Mouse (Mus musculus): ENCODE results near the gene Pcmt1. TPM values are rescaled to one million over a fixed set of nuclear protein-coding genes. Genes with fewer than 3 reads are reported as not detected.
A peak's percentile ranks its signal among the peaks of the same experiment; 100 is the strongest.

Pcmt1 gene
- total RNA-seq, 2 experiments from 2014 or later, result 66.6 to 68.3 TPM

DNA sequence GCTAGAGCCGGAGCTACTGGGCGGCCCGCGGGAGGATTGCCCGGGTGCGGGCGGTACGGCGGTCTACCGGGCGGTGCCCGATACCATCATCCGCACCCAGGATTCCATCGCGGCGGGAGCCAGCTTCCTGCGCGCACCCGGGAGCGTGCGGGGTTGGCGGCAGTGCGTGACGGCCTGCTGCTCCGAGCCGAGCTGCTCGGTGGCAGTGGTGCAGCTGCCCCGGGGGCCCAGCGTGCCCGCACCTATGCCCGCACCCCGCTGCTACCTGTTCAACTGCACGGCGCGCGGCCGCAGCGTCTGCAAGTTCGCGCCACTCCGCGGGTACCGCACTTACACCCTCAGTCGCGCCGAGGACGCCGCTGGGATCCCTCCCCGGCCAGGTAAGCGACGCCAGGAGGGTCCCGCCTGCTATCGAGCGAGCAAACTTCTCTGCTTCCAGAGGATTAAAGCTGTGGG lies 90.7 kb downstream of the Pcmt1 start:
- peak; percentile 6; the same call in 1 of the 2 replicates for ATAC-seq (replicated peaks; ENCODE audit: poor library complexity)

DNA sequence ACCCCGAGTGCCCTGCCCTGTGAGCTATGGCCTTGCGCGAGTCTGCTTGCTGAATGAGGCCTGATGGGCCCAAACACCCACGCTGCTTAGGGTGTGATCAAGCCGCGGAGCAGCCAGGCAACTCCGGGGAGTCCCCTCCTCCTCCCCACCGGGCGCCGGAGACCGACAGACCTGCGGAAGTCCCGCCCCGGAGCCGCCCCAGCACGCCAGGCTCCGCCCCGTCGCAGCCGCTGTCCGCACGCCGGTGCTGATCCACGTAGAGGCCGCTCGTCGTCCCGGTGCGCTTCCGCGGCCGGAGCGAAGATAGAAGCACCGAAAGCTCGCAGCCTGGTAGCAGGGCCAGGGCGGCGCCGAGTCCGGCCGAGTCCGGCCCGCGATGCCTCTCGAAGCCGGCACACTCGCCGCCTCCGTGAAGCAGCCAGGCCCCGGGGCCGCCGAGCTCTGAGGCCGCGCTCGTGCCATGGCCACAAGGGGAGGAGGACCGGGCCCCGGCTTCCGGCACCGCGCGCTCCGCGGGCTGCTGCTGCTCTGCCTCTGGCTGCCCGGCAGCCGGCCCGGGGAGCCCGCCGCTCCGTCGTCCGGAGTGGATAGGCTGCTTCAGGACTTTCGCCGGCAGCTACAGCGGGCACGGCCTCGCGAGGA lies 91.2 kb downstream of the Pcmt1 start, which contains the start of gene Lrp11:
Gene Lrp11 (plus strand): TSS at position 209 of the 642 bp plus-strand sequence.
- ATAC-seq (replicated peaks; ENCODE audit: poor library complexity), result peak; percentile 98

DNA sequence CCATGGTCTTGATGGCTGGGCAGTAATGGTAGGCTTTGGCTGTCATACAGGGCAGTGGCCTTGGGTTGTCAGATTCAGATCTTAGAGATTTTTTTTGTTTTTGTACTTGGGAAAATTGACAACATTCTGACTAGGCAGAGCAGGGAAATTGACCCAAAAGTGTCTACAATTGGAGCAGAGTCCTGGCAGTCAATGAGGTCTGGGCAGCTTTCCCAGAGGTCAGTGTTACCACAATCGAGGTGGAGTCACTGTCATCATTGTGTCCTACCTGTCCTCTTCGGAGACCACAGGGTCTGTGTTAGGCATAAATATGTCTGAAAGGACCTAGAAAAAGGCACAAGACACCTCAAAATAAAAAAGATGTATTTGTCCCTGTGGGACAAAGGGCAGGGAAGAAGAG lies 94.2 kb downstream of the Pcmt1 start:
- no peak for ATAC-seq (replicated peaks; ENCODE audit: poor library complexity)

DNA sequence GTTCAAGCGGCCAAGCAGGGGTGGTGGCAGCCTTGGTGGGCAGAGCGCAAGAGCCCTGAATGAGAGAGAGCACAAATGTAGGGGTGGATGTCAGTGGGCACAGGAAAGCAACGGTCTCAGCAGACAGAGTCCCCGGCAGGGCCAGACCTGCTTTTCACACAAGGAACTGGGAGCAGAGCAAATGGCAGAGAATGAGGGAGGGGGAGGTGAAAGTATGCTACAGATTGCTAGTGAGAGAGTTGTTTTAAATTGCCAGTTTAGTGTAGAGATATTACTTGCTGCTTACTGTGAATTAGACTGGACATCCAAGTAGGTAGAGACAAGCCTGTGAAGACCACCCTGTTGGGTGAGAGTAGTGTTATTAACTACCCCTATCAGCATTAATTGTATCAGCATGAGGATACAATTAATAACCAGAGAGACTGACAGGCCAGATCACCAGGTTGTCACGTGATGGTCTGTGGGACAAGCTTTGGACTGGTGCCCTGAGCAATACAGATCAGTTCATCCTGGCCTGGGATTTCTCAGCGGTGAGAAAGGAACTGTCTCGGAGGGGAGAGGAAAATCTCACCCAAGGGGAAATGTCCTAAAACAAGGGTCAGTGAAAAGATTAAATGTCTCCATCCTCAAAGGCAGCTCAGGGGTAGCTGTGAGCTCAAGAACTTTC lies 97.9 kb downstream of the Pcmt1 start:
- ATAC-seq (replicated peaks; ENCODE audit: poor library complexity), result no peak

DNA sequence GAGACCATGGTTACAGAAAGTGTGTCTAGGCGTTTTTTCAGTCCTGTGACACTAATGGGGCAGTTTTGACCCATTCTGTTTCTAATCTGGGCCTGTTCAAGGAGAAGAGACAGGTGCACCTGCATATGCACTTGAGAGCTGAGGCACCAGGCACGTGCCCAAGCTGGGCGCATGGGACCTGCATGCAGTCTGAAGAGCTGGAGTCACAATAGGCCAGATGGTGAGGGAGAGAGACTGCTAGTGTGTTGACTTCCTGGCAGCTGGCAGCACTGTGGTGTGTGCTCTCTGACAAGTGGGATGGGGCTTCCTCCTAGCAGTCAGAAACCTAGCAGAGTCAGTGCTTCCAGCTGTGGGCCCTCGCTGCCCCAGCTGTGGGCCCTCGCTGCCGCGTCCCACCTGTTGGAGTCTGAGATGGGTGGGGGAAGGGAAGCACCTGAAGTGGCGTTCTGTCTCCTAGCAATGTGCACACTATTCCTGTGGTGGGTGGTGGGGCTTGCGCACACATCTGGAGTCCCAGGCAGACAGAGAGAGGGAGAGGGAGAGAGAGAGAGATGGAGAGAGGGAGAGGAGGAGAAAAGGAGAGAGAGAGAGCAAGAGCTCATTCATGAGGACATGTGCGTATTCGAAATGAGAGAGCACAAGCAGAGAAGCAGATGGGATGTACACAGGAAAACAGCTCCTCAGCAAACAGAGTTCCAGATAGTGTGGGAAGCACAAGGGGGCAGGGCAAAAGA lies 98.6 kb downstream of the Pcmt1 start:
- peak; percentile 46 for ATAC-seq (replicated peaks; ENCODE audit: poor library complexity)

DNA sequence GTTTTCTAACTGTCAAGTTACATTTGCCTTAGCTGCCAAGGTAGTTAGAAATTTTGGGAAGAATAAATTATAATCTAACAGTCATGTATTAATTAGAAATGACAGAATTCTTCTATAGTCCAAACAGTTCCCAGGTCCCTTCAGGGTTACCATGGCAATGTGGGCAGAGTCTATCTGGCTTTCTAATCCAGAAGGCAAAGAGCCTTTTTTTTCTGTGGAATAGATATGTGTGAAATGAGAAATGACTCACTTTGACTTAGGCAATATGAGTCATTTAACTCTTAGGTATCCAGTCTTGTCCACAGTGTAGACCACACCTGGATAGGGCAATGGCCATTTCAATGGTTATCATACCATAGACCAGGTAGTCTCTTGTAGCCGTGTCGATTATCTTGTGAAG lies 99.5 kb downstream of the Pcmt1 start:
- ATAC-seq (replicated peaks; ENCODE audit: poor library complexity), result no peak

Other genes starting within 250 kb of the Pcmt1 start
- 21.6 and 22.0 TPM in 2 replicates for gene Ulbp1, start 207.5 kb downstream of the Pcmt1 start, total RNA-seq (2015)
- gene Ulbp1, start 207.5 kb downstream of the Pcmt1 start, total RNA-seq (2017), result 28.4 and 29.5 TPM in 2 replicates
- gene Lrp11, start 91.3 kb downstream of the Pcmt1 start, total RNA-seq (2015), result 0.69 and 1.1 TPM in 2 replicates
- gene Lrp11, start 91.3 kb downstream of the Pcmt1 start, total RNA-seq (2017), result 0.83 and 2.5 TPM in 2 replicates
- 38.0 and 50.3 TPM in 2 replicates for gene Nup43, start 13.6 kb downstream of the Pcmt1 start, total RNA-seq (2015)
- 31.2 and 37.1 TPM in 2 replicates for gene Nup43, start 13.6 kb downstream of the Pcmt1 start, total RNA-seq (2017)
- 23.0 and 27.3 TPM in 2 replicates for gene Lats1, start 78 bp upstream of the Pcmt1 start, total RNA-seq (2015)
- gene Lats1, start 78 bp upstream of the Pcmt1 start, total RNA-seq (2017), result 13.7 and 14.0 TPM in 2 replicates
- gene Katna1, start 44.9 kb upstream of the Pcmt1 start, total RNA-seq (2015), result 59.4 and 80.0 TPM in 2 replicates
- gene Katna1, start 44.9 kb upstream of the Pcmt1 start, total RNA-seq (2017), result 54.3 and 56.4 TPM in 2 replicates
- gene Ginm1, start 111.7 kb upstream of the Pcmt1 start, total RNA-seq (2015), result 34.2 and 39.8 TPM in 2 replicates
- 35.7 and 48.8 TPM in 2 replicates for gene Ginm1, start 111.7 kb upstream of the Pcmt1 start, total RNA-seq (2017)
- 43.2 and 44.3 TPM in 2 replicates for gene Ppil4, start 111.8 kb upstream of the Pcmt1 start, total RNA-seq (2015)
- 72.9 and 87.3 TPM in 2 replicates for gene Ppil4, start 111.8 kb upstream of the Pcmt1 start, total RNA-seq (2017)
- 0.22 TPM in 1 of 2 replicates, not detected in the other for gene Zc3h12d, start 151.3 kb upstream of the Pcmt1 start, total RNA-seq (2015)
- gene Zc3h12d, start 151.3 kb upstream of the Pcmt1 start, total RNA-seq (2017), result 0.17 TPM in 1 of 2 replicates, not detected in the other